Mouse (Mus musculus): ENCODE results near the gene Wbp11. TPM values are rescaled to one million over a fixed set of nuclear protein-coding genes. Genes with fewer than 3 reads are reported as not detected.
"Not testable (repeated sequence)": the region's sequence is repeated elsewhere in the genome, so short reads cannot be mapped to it uniquely, and the experiment has no call there.

Wbp11 gene
- polyA plus RNA-seq, 2 experiments from 2014 or later: 57.8 to 58.8 TPM

- no peak for ATAC-seq
Measured at GRCm38 (mm10) chr6:136801274-136801673, 26.8 kb downstream of the Wbp11 start.

- no peak for ATAC-seq
Measured at GRCm38 (mm10) chr6:136800710-136801109, 27.3 kb downstream of the Wbp11 start.

- ATAC-seq: not testable (repeated sequence)
Measured at GRCm38 (mm10) chr6:136797874-136798693, 29.9 kb downstream of the Wbp11 start.

- no peak for ATAC-seq
Measured at GRCm38 (mm10) chr6:136795850-136796249, 32.2 kb downstream of the Wbp11 start.

- no peak for ATAC-seq
Measured at GRCm38 (mm10) chr6:136795110-136795509, 32.9 kb downstream of the Wbp11 start.

- ATAC-seq: no peak
Measured at GRCm38 (mm10) chr6:136793831-136794525, 34.1 kb downstream of the Wbp11 start.

- ATAC-seq: no peak
Measured at GRCm38 (mm10) chr6:136792884-136793758, 34.9 kb downstream of the Wbp11 start.

- no peak for ATAC-seq
Measured at GRCm38 (mm10) chr6:136789391-136789971, 38.6 kb downstream of the Wbp11 start.

GRCm38 (mm10) chr6:136782761-136783160 lies 45.3 kb downstream of the Wbp11 start:
- no peak for ATAC-seq

GRCm38 (mm10) chr6:136782146-136782545 lies 45.9 kb downstream of the Wbp11 start:
- no peak for ATAC-seq

- ATAC-seq: no peak
Measured at GRCm38 (mm10) chr6:136781377-136781986, 46.6 kb downstream of the Wbp11 start, which contains the start of gene Gucy2c. Gucy2c (minus strand) TSS chr6:136781765.

GRCm38 (mm10) chr6:136776392-136776791 lies 51.6 kb downstream of the Wbp11 start:
- no peak for ATAC-seq

- ATAC-seq: no peak
Measured at GRCm38 (mm10) chr6:136769859-136770258, 58.2 kb downstream of the Wbp11 start.

GRCm38 (mm10) chr6:136769143-136769542 lies 58.9 kb downstream of the Wbp11 start:
- ATAC-seq: no peak

- no peak for ATAC-seq
Measured at GRCm38 (mm10) chr6:136763912-136764311, 64.1 kb downstream of the Wbp11 start.

Other genes with a start within 250 kb of the Wbp11 start
- gene Plbd1, start 166.3 kb downstream of the Wbp11 start, polyA plus RNA-seq (2017; shearing (Covaris generic)): under 1 TPM; 0.83 to 0.97 TPM
- gene Gucy2c, start 46.5 kb downstream of the Wbp11 start, polyA plus RNA-seq (2017; shearing (Covaris generic)): not detected
- 1 to 10 TPM in 1 of 2 experiments, under 1 TPM in 1; 0.96 to 1.2 TPM for gene Hist4h4, start 23.8 kb downstream of the Wbp11 start, polyA plus RNA-seq (2017; shearing (Covaris generic))
- 100 to 1,000 TPM; 139 to 147 TPM for gene H2afj, start 20.0 kb downstream of the Wbp11 start, polyA plus RNA-seq (2017; shearing (Covaris generic))
- gene BC049715, start 607 bp downstream of the Wbp11 start, polyA plus RNA-seq (2017; shearing (Covaris generic)): under 1 TPM; 0.48 to 0.60 TPM
- not detected for gene Smco3, start 7.2 kb upstream of the Wbp11 start, polyA plus RNA-seq (2017; shearing (Covaris generic))
- 1 to 10 TPM; 1.5 to 1.6 TPM for gene Art4, start 29.5 kb upstream of the Wbp11 start, polyA plus RNA-seq (2017; shearing (Covaris generic))
- gene Mgp, start 47.6 kb upstream of the Wbp11 start, polyA plus RNA-seq (2017; shearing (Covaris generic)): not detected
- gene Erp27, start 93.9 kb upstream of the Wbp11 start, polyA plus RNA-seq (2017; shearing (Covaris generic)): under 1 TPM; 0.50 to 0.54 TPM
- under 1 TPM in 1 of 2 experiments, not detected in 1; 0.05 TPM for gene Pde6h, start 95.6 kb upstream of the Wbp11 start, polyA plus RNA-seq (2017; shearing (Covaris generic))
- gene Arhgdib, start 113.7 kb upstream of the Wbp11 start, polyA plus RNA-seq (2017; shearing (Covaris generic)): 1,000 to 10,000 TPM; 2,826 to 2,843 TPM